Mouse (Mus musculus): ENCODE results near the gene Fam71e1.

The Fam71e1 gene

DNA sequence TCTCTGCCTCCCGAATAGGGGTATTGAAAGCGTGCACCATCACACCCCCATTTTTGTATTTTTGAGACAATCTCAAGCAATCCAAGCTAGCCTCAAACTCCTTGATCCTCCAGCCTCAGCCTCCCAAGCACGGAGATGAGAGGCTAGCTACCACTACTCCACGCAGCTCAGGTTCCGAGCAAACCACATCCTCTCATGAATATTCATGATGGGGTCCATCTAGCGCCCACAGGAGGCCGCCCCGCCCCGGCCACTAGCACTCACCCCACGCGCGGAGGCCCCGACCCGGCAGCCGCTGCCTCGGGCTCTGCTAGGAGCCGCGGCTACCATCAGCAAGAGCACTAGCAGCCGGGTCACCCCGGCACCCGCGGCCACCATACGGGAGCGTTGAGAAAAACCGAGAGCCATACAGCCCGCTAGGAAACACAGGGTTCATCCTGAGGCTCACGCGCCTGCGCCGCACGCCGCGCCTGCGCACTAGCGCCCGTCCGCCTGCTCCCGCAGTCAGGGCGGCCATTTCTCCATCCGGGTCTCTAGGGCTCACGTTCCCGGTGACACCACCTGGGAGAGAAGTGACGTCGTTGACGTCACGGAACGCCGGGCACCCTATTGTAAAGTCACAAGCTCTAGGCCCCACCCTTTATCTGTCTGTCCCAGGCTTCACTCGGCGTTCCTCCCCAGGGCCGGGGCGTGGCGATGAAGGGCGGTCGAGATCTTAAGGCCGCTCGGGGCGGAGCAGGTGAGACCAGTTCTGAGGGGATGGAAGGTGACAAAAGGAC lies at the start of gene Fam71e1, which contains the start of gene Emc10:
TSS of gene Fam71e1 (plus strand) at position 590 of the 779 bp plus-strand sequence.
TSS of gene Emc10 (minus strand) at position 538 of the 779 bp plus-strand sequence.
- peak; percentile 97 for DNase-seq (ENCODE audit: low spot score)

DNA sequence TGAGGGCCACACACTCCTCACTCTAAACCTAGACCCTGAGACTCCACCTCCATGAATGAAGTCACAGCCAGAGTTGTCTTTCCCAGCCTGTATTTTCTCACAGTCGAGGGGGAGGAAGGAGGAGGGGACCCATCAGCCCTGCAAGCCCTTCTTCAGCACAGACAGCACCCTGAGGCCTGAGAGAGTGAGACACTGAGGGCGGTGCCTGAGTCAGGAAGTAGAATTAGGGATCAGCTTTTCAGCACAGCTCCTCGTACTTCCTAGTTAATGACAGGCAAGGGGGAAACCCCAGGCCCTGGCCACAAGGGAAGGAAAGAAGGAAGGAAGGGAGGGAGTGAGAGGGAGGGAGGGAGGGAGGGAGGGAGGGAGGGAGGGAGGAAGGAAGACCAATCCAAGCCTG lies 43.1 kb upstream of the Fam71e1 start:
- DNase-seq (ENCODE audit: low spot score), result no peak

DNA sequence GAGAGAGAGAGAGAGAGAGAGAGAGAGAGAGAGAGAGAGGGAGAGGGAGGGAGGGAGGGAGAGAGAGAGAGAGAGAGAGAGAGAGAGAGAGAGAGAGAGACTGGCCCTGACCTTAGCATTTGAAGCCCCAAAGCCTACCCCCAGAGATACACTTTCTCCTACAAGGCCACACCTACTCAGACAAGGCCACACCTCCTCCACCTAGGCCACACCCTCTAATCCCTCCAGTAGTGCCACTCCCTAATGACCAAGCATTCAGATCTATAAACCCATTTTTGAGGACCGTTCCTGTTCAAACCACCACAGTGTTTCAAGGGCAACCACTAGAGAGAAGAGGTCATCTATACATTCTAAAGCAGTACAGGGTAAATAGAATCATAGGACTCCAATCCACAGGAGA lies 40.1 kb upstream of the Fam71e1 start:
- DNase-seq (ENCODE audit: low spot score), result no peak

DNA sequence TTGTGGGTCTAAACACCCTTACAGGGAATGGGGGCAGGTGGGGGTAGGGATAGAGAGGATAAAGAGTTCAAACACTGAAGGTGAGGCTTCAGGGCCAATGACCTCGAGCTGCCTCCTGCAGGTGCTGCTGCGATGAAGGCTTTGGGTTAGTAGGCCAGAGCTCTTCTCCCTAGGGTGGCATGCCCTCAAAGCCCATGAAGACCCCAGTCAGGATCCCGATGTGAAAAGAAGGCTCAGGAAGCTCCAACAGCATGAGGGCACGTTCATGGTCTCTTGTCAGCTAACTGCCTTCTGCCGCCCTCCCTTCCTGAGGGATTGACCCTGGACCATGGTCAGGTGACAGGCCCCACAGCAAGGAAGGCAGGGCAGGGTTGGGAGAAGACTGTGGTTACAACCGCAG lies 36.3 kb upstream of the Fam71e1 start:
- no peak for DNase-seq (ENCODE audit: low spot score)

DNA sequence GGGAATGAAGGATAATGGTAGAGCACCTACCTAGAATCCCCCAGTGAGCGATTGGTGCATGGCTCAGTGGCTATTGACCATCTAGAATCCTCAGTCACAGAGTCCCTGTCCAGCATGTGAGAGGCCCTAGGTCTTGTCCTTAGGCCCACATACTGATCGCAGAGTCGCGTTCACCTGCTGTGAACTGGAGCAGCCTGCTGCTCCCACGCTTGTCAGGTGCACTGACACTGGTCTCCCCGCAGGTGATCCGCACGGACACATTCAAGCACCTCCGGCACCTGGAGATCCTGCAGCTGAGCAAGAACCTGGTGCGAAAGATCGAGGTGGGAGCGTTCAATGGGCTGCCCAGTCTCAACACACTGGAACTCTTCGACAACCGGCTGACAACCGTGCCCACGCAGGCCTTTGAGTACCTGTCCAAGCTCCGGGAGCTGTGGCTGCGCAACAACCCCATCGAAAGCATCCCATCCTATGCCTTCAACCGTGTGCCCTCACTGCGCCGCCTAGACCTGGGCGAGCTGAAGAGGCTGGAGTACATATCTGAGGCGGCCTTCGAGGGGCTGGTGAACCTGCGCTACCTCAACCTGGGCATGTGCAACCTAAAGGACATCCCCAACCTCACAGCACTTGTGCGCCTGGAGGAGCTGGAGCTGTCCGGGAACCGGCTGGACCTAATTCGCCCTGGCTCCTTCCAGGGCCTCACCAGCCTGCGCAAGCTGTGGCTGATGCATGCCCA lies 35.4 kb upstream of the Fam71e1 start:
- no peak for DNase-seq (ENCODE audit: low spot score)

DNA sequence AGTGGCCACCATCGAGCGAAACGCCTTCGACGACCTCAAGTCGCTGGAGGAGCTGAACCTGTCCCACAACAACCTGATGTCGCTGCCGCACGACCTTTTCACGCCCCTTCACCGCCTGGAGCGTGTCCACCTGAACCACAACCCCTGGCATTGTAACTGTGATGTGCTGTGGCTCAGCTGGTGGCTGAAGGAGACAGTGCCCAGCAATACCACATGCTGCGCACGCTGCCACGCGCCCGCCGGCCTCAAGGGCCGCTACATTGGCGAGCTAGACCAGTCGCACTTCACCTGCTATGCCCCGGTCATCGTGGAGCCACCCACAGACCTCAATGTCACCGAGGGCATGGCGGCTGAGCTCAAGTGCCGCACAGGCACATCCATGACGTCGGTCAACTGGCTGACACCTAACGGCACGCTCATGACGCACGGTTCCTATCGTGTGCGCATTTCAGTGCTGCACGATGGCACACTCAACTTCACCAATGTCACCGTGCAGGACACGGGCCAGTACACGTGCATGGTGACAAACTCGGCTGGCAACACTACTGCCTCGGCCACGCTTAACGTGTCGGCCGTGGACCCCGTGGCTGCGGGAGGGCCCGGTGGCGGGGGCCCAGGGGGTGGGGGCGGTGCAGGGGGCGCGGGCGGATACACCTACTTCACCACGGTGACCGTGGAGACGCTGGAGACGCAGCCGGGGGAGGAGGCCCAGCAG lies 34.7 kb upstream of the Fam71e1 start:
- DNase-seq (ENCODE audit: low spot score), result no peak

DNA sequence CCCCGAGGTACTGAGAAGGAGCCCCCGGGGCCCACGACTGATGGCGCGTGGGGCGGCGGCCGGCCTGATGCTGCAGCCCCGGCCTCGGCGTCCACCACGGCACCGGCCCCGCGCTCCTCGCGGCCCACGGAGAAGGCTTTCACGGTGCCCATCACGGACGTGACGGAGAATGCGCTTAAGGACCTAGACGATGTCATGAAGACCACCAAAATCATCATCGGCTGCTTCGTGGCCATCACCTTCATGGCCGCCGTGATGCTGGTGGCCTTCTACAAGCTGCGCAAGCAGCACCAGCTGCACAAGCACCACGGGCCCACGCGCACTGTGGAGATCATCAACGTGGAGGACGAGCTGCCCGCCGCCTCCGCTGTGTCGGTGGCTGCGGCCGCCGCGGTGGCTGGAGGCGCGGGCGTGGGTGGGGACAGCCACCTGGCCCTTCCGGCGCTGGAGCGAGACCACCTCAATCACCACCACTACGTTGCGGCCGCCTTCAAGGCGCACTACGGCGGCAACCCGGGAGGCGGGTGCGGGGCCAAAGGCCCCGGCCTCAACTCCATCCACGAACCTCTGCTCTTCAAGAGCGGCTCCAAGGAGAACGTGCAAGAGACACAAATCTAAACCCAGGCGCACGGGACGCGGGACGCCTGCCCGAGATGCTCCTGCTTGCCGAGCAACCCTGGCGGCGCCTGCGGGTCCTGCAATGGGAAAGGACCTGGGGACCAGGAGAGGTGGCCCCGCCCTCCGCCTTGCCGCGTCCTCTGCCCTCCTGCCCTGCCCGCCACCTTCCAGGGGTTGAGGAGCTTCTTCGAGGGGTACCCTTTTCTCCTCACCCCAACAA lies 33.9 kb upstream of the Fam71e1 start:
- no peak for DNase-seq (ENCODE audit: low spot score)

DNA sequence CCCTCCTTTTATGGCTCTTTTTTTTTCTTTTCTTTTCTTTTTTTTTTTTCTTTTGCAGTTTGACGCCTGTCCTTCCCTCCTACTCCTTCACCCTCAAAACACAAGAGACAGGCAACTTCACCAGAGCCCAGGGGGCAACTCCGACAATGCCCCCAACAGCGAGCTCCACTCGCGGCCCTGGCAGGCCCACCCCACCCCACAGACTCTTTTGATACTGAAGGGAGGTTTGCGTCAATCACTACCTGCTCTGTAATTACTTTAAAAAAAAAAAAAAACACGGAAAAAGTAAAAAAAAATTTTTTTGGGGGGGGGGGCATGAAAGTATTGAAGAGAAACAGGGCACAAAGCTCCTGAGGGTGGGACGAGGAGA lies 33.3 kb upstream of the Fam71e1 start:
- no peak for DNase-seq (ENCODE audit: low spot score)

DNA sequence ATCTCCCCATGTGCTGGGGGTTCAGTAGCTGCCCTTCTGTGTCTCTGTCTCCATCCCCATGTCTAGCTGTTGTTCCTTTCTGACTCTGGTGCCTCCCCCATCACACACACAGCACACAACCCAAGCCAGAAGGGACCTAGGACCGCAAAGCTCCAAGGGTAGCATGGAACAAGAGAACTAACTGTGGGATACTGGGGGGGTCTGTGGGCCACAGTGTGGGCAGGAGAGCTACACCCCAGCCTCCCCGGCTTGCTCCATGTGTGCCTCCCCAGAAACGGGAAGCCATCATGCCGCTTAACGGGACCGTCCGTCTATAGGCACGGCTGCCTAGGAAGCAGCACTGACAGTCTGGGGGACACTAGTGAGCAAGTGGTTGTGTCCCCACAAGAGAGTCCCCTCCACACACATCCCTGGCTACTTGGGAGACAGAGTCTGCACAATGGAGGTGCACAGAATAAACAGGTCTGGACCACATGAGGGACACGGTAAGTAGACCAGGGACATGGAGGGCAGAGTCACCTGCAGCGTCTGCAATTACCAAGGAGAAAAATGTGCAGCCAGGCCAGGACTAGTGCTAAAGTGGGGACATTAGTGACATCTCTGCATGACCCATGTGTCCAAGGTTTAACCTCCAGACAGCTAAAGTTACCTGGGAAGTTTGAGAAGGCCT lies 32.7 kb upstream of the Fam71e1 start:
- no peak for DNase-seq (ENCODE audit: low spot score)

DNA sequence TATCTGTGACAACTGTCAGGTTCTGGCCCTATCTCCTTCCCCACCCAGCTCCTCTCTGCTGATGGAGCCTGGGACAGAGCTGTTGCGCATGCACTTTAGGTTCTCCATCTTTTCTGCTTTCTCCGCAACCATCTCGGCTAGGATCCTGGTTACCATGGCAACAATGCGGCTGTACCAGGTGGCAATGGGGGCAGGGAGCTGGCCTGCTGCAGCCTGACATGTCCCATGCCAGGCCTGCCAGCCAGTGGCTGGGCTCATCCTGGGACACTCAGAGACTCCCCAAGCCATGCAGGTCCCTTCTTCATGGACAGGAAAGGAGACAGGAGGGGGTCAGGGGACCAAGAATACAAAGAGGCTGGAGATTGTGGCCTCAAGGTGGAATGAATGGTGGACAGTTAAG lies 31.9 kb upstream of the Fam71e1 start:
- no peak for DNase-seq (ENCODE audit: low spot score)

DNA sequence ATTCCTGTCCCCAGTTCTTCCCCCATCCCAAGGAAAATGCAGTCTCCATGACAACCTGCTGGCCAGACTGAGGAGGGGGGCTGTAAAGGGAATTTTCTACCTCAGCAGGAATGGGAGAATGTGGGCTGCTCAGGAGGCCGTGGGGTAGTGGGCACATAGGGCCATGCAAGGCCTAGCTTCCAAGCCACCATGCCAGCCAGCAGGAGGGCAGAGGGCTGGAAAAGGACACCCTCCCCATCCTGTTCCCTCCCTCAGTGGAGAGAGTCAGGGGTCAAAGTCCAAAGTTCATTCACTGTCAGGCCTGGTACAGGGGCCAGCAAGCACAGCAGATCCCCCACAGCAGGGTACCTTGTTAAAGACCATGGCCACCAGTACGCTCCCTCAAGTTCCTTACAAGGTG lies 31.3 kb upstream of the Fam71e1 start, which contains the start of gene Aspdh:
TSS of gene Aspdh (plus strand) at position 281 of the 400 bp plus-strand sequence.
- DNase-seq (ENCODE audit: low spot score), result no peak

DNA sequence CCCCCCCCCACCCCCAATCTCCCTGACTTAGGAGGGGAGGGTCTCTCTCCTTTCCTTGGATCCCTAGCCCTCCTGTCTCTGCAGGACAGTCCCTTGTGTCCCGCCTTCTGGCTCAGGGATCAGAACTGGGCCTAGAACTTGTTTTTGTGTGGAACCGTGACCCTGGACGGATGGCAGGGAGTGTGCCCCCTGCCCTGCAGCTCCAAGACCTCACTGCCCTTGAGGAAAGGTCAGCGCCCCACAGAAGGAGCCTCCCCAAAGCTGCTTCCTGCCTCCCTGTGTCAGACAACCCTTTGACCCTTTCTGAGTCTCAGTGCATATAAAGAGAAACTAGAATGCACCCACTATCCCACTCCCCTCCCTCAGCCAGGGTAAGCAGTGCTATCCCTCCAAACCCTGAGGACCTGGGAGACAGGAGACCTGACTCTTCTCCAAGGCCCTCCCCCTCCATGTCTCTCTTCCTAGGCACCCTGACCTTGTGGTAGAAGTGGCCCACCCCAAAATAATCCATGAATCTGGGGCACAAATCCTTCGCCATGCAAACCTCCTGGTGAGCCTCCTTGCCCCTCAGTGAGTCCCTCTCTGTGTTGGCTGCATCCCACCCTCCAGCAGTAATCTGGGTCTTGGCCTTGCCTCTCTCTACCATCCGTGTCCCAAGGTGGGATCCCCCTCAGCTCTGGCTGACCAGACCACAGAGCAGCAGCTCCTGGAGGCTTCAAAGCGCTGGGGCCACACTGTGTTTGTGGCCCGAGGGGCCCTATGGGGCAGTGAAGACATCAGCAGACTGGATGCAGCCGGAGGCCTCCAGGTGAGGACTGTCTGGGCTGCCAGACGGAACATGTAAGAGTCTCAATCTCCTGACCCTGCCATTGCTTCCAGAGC lies 30.1 kb upstream of the Fam71e1 start:
- no peak for DNase-seq (ENCODE audit: low spot score)

DNA sequence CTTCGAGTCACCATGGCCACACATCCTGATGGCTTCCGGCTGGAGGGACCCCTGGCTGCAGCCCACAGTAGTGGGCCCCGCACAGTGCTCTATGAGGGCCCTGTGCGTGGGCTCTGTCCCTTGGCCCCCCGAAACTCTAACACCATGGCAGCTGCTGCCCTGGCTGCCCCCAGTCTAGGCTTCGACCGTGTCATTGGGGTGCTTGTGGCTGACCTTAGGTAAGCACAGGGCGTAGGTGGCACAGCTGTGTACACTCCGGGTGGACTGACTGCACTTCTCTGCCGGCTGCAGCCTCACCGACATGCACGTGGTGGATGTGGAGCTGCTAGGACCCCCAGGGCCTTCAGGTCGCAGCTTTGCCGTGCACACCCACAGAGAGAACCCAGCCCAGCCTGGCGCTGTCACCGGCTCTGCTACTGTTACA lies 29.5 kb upstream of the Fam71e1 start:
- no peak for DNase-seq (ENCODE audit: low spot score)

DNA sequence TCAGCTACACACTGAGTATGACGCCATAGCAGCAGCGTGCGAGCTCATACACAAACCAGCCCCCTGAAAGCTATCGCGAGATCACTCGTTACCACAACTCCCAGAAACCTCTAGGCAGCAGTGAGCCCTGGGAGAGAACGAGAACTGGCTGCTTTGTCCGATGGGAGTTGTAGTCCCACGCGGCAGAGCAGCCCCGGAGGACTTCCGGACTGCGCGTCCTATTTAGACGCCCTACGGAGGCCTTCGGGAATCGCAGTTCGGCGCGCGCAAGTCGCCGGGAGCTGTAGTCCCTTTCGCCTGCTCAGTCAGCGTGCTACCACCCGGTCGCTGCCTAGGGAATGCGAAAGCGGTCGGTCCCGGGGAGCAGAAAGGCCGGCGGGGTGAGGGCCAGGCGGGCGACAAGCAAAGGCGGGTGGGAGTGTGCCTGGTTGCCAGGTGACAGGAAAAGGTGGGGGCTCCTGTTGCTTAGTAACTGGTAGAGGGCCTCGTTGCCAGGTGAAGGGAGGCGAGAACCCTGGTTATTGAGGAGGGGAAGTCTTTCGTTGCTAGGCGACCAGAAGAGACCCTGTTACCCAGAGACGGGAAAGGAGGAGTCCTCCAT lies 28.5 kb upstream of the Fam71e1 start, which contains the start of gene Josd2:
TSS of gene Josd2 (plus strand) at position 170 of the 601 bp plus-strand sequence.
- peak; percentile 98 for DNase-seq (ENCODE audit: low spot score)

DNA sequence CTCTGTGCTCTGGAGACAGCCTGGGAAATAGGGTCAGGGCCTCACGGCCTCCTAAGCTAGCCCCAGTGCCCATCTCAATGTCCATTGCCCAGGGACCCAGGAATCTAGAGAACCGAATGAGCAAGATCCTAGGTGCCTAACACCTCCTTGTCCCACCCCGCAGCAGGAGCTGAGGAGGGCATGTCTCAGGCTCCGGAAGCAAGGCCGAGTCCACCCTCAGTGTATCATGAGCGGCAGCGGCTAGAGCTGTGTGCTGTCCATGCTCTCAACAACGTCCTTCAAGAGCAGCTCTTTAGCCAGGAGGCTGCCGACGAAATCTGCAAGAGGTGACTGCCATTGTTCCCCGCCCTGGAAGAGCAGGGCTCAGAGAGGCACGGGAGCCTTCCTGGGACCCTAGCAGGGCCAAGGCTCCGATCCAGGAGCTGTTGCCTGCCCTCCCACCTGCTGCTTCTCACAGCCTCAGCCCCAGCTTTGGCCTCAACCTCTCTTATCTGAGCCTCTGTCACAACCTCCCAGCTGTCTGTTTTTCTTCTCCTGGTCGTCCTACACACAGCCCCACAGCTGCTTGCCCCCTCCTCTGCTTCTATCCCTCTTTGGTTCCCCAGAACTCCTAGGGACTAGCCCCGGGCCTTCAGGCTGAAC lies 27.6 kb upstream of the Fam71e1 start:
- DNase-seq (ENCODE audit: low spot score), result no peak

DNA sequence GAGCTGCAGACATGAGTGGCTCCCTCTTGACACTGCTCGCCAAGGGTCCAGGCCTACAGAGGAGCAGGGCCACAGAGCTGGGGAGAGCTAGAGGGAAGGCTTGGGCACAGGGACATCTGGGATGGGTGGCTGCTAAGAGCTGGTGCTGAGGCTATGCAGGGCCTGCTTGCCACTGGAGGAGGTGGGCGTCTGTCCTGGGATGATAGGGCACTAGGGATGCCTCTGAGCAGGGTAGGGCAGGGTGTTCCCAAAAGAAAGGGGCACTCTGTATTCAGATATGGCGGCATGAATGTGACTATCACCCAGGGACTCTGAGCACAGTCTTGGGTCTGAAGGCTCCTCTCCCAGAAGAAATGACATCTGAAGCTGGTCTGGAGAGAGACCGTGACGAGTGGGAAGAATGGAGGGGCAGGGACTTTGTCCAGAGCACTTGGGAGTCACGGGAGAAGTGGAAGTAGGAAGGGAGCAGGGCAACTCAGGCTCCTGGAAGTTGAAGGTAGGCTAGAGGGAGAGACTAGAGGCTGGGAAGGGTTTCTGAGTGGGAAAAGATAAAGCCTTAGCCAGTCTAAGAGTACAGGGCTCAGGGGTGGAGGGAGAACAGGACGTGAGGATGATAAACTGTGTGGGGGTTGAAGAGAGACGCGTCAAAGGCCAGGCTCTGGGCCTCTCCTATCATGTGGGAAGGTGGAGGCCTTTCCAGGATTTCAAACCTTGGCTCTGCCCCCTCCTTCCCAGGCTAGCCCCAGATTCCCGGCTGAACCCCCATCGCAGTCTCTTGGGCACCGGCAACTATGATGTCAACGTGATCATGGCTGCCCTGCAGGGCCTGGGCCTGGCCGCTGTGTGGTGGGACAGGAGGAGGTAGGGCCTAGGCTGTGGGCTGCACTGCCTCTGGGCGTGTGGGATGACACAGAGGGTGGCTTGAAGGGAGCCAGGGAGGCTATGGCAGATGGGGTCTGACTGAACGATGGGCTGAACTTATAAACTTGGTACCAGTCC lies 26.4 kb upstream of the Fam71e1 start:
- DNase-seq (ENCODE audit: low spot score), result no peak

DNA sequence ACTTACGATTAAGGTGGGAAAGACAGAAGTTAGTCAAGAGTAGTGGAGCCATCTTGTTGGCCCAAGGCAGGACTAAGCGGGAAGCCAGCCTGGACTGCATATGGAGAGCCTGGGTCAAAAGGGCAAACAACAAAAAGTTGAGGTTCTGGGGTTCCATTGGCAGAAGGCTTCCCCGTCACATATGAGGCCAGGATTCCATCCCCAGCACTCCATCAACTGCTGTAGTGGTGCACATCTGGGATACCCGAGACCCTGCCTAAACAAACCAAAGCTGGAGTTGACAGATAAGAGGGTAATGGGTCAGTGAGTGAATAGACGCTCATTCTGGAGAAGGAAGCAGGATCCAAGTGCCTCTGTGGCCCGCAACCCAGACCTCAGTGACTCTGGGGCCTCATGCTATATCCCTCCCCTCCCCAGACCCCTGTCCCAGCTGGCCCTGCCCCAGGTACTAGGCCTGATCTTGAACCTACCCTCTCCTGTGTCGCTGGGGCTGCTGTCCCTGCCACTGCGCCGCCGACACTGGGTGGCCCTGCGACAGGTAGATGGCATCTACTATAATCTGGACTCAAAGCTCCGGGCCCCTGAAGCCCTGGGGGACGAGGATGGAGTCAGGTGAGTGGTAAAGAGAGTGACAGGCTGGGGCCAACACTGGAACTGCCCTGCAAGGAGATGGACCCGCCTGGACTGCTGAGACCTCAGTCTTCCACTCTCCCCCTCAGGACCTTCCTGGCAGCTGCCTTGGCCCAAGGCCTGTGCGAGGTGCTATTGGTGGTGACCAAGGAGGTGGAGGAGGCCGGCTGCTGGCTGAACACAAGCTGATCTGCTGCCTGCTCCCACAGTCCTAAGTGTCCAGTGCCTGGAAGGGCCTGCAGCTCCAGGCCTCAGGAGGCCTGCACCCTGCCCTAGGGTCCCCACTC lies 25.4 kb upstream of the Fam71e1 start:
- no peak for DNase-seq (ENCODE audit: low spot score)

Measured in lung, postnatal 25 days (tissue).